Mouse (Mus musculus): ENCODE measurements around the gene Tcf12.

The Tcf12 gene

GRCm38 (mm10) chr9:72111622-72112550, at the start of gene Tcf12:
Gene Tcf12 (minus strand): TSS chr9:72111871.
- peak; percentile 99 for DNase-seq

GRCm38 (mm10) chr9:72158392-72158791, 46.7 kb upstream of the Tcf12 start:
- DNase-seq = peak; percentile 71

GRCm38 (mm10) chr9:72157091-72157490, 45.4 kb upstream of the Tcf12 start:
- peak; percentile 83 for DNase-seq

GRCm38 (mm10) chr9:72155250-72156138, 43.8 kb upstream of the Tcf12 start:
- peak; percentile 34 for DNase-seq

GRCm38 (mm10) chr9:72144148-72144547, 32.5 kb upstream of the Tcf12 start:
- DNase-seq = peak; percentile 36

- DNase-seq = peak; percentile 82
These were observed 26.2 kb upstream of the Tcf12 start for GRCm38 (mm10) chr9:72137899-72138298.

- no peak for DNase-seq
These were observed 22.1 kb upstream of the Tcf12 start for GRCm38 (mm10) chr9:72133772-72134245.

GRCm38 (mm10) chr9:72133089-72133771, 21.6 kb upstream of the Tcf12 start:
- DNase-seq = peak; percentile 99

- no peak for DNase-seq
These were observed 21.0 kb upstream of the Tcf12 start for GRCm38 (mm10) chr9:72132728-72133088.

- peak; percentile 76 for DNase-seq
These were observed 18.2 kb upstream of the Tcf12 start for GRCm38 (mm10) chr9:72129884-72130283.

GRCm38 (mm10) chr9:72125442-72125841, 13.8 kb upstream of the Tcf12 start:
- DNase-seq = no peak

- DNase-seq = no peak
These were observed 6.8 kb upstream of the Tcf12 start for GRCm38 (mm10) chr9:72118490-72118889.

GRCm38 (mm10) chr9:72111004-72111621, 558 bp downstream of the Tcf12 start:
- peak; percentile 96 for DNase-seq

- peak; percentile 93 for DNase-seq
These were observed 1.1 kb downstream of the Tcf12 start for GRCm38 (mm10) chr9:72110627-72111003.

GRCm38 (mm10) chr9:72103471-72103870, 8.2 kb downstream of the Tcf12 start:
- no peak for DNase-seq

- no peak for DNase-seq
These were observed 11.6 kb downstream of the Tcf12 start for GRCm38 (mm10) chr9:72099945-72100685.

- no peak for DNase-seq
These were observed 13.6 kb downstream of the Tcf12 start for GRCm38 (mm10) chr9:72098056-72098455.

- peak; percentile 85 for DNase-seq
These were observed 14.6 kb downstream of the Tcf12 start for GRCm38 (mm10) chr9:72097083-72097482.

- DNase-seq = no peak
These were observed 17.0 kb downstream of the Tcf12 start for GRCm38 (mm10) chr9:72094675-72095074.

- no peak for DNase-seq
These were observed 19.5 kb downstream of the Tcf12 start for GRCm38 (mm10) chr9:72092191-72092590.

GRCm38 (mm10) chr9:72088893-72089611, 22.6 kb downstream of the Tcf12 start:
- DNase-seq = no peak

Data from heart, adult 11 months (tissue).